Mouse (Mus musculus) spleen, postnatal 4 days (tissue): Measurements from ENCODE around the gene Olfr63.
"Not testable (repeated sequence)": the region's sequence is repeated elsewhere in the genome, so short reads cannot be mapped to it uniquely, and the experiment has no call there.

Source experiments
- DNase-seq, 2 experiments: peaks; one replicate each; pipeline ENCODE4 v3.0.0; 2022; ENCODE audit warnings: low spot score in 2 of 2

The Olfr63 gene

DNA sequence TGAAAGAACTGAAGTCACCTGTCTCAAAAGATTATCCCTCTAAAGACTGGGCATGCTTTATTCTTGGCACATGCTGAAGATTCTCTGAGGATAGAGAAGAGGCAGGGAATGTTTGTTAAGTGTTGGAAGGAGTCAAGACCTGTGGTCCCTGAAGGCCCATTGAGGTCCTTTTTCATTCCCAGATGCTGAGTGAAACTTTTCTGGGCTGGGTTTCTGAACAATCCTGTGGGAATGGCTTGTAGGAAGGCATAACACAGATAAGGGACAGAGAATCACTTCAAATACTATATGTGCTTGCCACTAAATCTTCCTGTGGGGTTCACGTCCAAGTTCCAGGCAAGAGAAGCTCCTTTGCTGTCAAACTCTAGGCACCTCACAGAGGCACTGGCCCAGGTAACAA, at the start of gene Olfr63:
Olfr63 (plus strand) TSS at position 301 of the 400 bp plus-strand sequence.
- DNase-seq, result no peak

DNA sequence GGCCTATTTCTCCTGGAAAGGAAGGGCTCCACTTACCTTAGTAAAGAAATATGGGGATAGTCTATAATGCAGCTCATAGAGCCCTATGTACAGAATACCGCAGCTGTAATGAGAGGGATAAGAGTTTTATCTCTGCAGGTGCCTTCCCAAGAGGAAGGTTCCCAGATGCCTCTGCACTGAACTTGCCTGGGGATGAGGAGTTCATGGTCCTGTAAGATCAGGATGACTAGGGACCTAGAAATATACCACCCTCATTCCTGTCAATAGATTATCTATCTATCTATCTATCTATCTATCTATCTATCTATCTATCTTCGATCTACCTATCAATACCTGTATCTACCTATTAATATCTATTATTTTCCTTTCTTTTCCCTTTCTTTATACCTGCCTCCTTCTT, 42.9 kb upstream of the Olfr63 start, which contains the start of gene Olfr1564:
Olfr1564 (minus strand) TSS at position 101 of the 400 bp plus-strand sequence.
- no peak for DNase-seq

DNA sequence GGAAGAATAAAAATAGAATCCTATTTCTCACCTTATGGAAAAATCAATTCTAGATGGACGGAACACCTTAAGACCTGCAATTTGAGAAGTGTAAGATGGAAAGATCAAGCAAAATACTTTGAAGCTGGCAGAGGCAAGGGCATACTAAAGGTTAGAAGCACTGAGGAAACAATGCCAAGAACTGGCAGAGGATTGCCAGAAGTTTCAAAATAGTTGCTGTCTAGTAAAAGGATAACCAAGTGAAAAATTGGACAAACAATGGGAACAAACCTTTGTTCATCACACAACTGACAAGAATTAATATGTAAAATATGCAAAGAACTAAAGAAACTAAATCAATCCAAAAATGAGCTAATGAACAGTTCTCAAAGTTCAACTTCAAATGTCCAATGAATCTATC, 27.8 kb upstream of the Olfr63 start:
- DNase-seq, result not testable (repeated sequence)

DNA sequence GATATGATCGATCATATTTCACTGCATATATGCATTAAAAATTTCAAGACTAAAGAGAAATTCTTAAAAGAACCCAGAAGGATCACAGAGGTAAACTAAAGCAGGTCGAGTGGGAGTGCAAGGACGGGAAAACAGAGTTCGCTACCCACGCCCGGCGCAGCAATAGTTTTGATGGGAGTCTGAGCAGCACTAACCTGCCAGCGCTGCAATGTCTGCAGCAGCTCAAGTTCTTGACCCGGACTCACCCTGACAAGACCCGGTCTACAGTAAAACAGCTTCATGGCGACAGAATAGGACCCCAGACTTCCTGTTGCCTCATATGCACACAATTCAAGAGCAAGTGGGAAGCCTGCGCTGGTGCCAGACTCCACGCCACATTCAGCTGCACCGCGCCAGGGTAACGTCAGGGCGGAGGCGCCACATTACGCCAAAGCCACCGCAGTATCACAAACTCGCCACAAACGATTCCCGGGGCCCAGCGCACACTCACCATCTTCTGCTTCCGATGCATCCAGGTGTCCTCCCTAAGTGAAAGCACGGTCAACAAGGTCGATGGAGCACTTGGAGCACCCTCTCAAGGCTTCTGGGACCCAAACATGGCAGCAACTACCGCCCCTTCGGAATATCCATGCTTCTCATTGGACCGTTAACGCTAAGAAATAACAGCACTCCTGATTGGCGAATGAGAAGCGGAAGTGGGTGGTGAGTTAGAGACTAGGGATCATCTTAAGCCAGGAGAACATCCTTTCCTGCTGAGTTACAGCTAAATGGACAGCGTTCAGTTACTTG, 9.8 kb upstream of the Olfr63 start, which contains the start of gene Zfp955a:
Zfp955a (minus strand) TSS at position 616 of the 789 bp plus-strand sequence.
- DNase-seq, result not testable (repeated sequence)

DNA sequence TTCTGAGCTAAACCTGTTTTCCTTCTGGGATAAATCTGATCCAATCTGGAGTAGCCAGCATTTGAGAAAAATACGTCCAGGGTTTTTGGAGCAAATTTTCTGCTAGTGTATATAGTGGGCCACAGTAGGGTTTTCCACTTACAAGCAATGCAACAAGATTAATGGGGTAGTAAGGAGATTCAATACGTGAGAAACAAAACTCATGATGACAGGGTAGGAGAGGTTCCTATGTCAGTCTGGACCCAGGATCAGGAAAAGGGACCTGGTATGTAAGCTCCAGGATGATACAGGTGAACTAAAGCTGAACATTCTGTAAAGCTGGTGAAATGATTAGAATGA, 9.2 kb upstream of the Olfr63 start:
- DNase-seq, result not testable (repeated sequence)

DNA sequence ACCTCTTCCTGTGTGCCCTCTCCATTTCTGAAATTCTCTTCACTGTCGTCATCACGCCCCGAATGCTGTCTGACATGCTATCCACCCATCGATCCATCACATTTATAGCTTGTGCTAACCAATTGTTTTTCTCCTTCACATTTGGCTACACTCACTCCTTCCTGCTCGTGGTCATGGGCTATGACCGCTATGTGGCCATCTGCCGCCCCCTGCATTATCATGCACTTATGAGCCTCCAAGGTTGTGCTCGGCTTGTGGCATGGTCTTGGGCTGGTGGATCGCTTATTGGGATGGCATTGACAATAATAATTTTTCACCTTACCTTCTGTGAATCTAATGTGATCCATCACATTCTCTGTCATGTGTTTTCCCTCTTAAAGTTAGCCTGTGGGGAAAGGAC, 4.4 kb downstream of the Olfr63 start:
- no peak for DNase-seq

DNA sequence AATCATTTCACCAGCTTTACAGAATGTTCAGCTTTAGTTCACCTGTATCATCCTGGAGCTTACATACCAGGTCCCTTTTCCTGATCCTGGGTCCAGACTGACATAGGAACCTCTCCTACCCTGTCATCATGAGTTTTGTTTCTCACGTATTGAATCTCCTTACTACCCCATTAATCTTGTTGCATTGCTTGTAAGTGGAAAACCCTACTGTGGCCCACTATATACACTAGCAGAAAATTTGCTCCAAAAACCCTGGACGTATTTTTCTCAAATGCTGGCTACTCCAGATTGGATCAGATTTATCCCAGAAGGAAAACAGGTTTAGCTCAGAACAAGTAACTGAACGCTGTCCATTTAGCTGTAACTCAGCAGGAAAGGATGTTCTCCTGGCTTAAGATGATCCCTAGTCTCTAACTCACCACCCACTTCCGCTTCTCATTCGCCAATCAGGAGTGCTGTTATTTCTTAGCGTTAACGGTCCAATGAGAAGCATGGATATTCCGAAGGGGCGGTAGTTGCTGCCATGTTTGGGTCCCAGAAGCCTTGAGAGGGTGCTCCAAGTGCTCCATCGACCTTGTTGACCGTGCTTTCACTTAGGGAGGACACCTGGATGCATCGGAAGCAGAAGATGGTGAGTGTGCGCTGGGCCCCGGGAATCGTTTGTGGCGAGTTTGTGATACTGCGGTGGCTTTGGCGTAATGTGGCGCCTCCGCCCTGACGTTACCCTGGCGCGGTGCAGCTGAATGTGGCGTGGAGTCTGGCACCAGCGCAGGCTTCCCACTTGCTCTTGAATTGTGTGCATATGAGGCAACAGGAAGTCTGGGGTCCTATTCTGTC, 24.8 kb downstream of the Olfr63 start, which contains the start of gene Zfp955b:
Zfp955b (plus strand) TSS at position 506 of the 837 bp plus-strand sequence.
- DNase-seq, result not testable (repeated sequence)

DNA sequence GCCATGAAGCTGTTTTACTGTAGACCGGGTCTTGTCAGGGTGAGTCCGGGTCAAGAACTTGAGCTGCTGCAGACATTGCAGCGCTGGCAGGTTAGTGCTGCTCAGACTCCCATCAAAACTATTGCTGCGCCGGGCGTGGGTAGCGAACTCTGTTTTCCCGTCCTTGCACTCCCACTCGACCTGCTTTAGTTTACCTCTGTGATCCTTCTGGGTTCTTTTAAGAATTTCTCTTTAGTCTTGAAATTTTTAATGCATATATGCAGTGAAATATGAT, 25.3 kb downstream of the Olfr63 start:
- DNase-seq, result not testable (repeated sequence)
